Mouse (Mus musculus) CH12.LX (cell line): Measurements from ENCODE around the gene Pum1.

Experiments
- BHLHE40 ChIP-seq: IDR thresholded peaks from 2 replicates; pipeline ENCODE4 v1.6.1; 2011; ENCODE audit warnings: mild to moderate bottlenecking, low read depth, low read length, improper control_type of control experiment
- CTCF ChIP-seq, 2 experiments: IDR thresholded peaks in 1 of 2; conservative IDR thresholded peaks in 1 of 2; 2 replicates each; pipeline ENCODE4 v1.5.1; 2011 to 2012; ENCODE audit warnings: low read depth in 2 of 2, low read length in 2 of 2, improper control_type of control experiment in 1 of 2, inconsistent platforms in 1 of 2, mild to moderate bottlenecking in 1 of 2, moderate library complexity in 1 of 2
- ETS1 ChIP-seq: conservative IDR thresholded peaks from 2 replicates; pipeline ENCODE4 v1.6.1; 2012; ENCODE audit warnings: low read depth, mild to moderate bottlenecking, inconsistent platforms, low read length, improper control_type of control experiment, moderate library complexity
- MAX ChIP-seq: IDR thresholded peaks from 2 replicates; pipeline ENCODE4 v1.6.1; 2011; ENCODE audit warnings: low read length, improper control_type of control experiment
- MYC ChIP-seq: IDR thresholded peaks from 2 replicates; pipeline ENCODE4 v1.6.1; 2011; ENCODE audit warnings: low read depth, mild to moderate bottlenecking, improper control_type of control experiment, low read length
- POLR2A ChIP-seq: IDR thresholded peaks from 2 replicates; pipeline ENCODE4 v1.6.1; 2011; ENCODE audit warnings: low read depth, mild to moderate bottlenecking, improper control_type of control experiment, low read length
- SIN3A ChIP-seq: IDR thresholded peaks from 2 replicates; pipeline ENCODE4 v1.6.1; 2012; ENCODE audit warnings: low read length, improper control_type of control experiment, inconsistent platforms

DNA sequence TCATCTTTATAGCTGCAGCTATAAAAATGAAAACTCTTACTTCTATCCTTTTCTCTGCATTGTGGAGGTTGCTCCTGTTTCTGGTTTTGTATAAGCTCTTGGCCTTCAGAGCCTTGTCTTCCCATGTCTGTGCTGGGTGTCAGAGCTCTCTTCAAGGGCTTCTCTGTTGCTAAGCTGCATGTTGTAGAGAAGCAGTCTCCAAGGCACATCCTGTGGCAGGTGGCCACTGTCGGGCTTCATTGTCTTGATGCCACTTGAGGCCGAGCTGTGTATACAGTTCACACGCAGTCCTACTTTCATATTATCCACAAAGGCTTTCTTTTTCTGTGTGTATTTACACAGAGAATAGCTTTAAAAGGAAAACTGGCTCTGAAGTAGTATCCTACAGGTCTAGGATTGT lies 63.0 kb downstream of the Pum1 start:
- TF ChIP-seq CTCF (conservative IDR thresholded peaks at IDR 0.05 in 1 of 2, IDR thresholded peaks at IDR 0.05 in 1 of 2; ENCODE audit: low read depth in 2 of 2, low read length in 2 of 2) (no peak), BHLHE40 (no peak), MYC (no peak), POLR2A (no peak), SIN3A (no peak), ETS1 (no peak), MAX (no peak)
